Mouse (Mus musculus) kidney, embryonic 16.5 days (tissue): ENCODE measurements around the gene 9030025P20Rik. TPM values are rescaled to one million over a fixed set of nuclear protein-coding genes. Genes with fewer than 3 reads are reported as not detected.
A peak's percentile ranks its signal among the peaks of the same experiment; 100 is the strongest.
"Not testable (repeated sequence)": the region's sequence is repeated elsewhere in the genome, so short reads cannot be mapped to it uniquely, and the experiment has no call there.

ENCODE experiments used
- ATAC-seq: fragments of 200-750 bp; cut with Nextera tagmentation; 2 replicates; pipeline ENCODE4 v1.8.0; 2017; ENCODE audit warnings: moderate TSS enrichment; ENCODE audit not compliant: low FRiP score, low TSS enrichment
- H3K27ac ChIP-seq: fragments of 300-500 bp; sonication (generic); 2 replicates; pipeline ENCODE4 v1.5.1; 2014; ENCODE audit warnings: low read length
- H3K27me3 ChIP-seq: fragments of 300-500 bp; sonication (generic); 2 replicates; pipeline ENCODE4 v1.6.1; 2014; ENCODE audit warnings: low read length, control low read depth, mixed read lengths; ENCODE audit not compliant: insufficient read depth
- H3K36me3 ChIP-seq: fragments of 300-500 bp; sonication (generic); 2 replicates; pipeline ENCODE4 v1.6.1; 2014; ENCODE audit warnings: low read length, control low read depth, mixed read lengths; ENCODE audit not compliant: insufficient read depth
- H3K4me1 ChIP-seq: fragments of 300-500 bp; sonication (generic); 2 replicates; pipeline ENCODE4 v1.6.1; 2014; ENCODE audit warnings: low read length, control low read depth, mixed read lengths; ENCODE audit not compliant: insufficient read depth
- H3K4me2 ChIP-seq: fragments of 300-500 bp; sonication (generic); replicated peaks from 2 replicates; pipeline ENCODE4 v1.6.1; 2014; ENCODE audit warnings: low read depth, low read length
- H3K4me3 ChIP-seq: fragments of 300-500 bp; sonication (generic); 2 replicates; pipeline ENCODE4 v1.5.1; 2014; ENCODE audit warnings: mild to moderate bottlenecking, low read length
- H3K9ac ChIP-seq: fragments of 300-500 bp; sonication (generic); replicated peaks from 2 replicates; pipeline ENCODE4 v1.6.1; 2014; ENCODE audit warnings: low read length
- H3K9me3 ChIP-seq: fragments of 300-500 bp; sonication (generic); 2 replicates; pipeline ENCODE4 v1.6.1; 2016; ENCODE audit warnings: low read length, control low read depth
- WGBS: fragments of 180-500 bp; shearing (Covaris S2); extraction: QIAGEN DNeasy Blood & Tissue Kit; methylation state at CpG from one replicate; pipeline ENCODE4 v1.1.7; 2014; 5-methylcytosine and 5-hydroxymethylcytosine counted together
- polyA plus RNA-seq: library from polyadenylated mRNA; unstranded; fragments of >200 nt; fragmentation: Nextera tagmentation; extraction: Ambion mirVana; gene quantifications from 2 replicates; pipeline ENCODE4 v1.2.1, GENCODE M21; 2015

The 9030025P20Rik gene
- polyA plus RNA-seq, 1 experiment from 2014 or later, result 8.8 TPM

GRCm38 (mm10) chr17:15023878-15024492 lies 45.7 kb downstream of the 9030025P20Rik start:
- H3K9me3 ChIP-seq, H3K9ac ChIP-seq, H3K27ac ChIP-seq, H3K4me3 ChIP-seq, H3K27me3 ChIP-seq, H3K4me1 ChIP-seq, H3K4me2 ChIP-seq, H3K36me3 ChIP-seq: not testable (repeated sequence)
- WGBS, result no CpG with 5 or more reads among the region's 97 CpGs
- peak; percentile 84 for ATAC-seq

GRCm38 (mm10) chr17:15024502-15025193 lies 46.4 kb downstream of the 9030025P20Rik start:
- not testable (repeated sequence) for H3K27me3 ChIP-seq, H3K4me3 ChIP-seq, H3K9ac ChIP-seq, H3K4me2 ChIP-seq, H3K27ac ChIP-seq, H3K4me1 ChIP-seq, H3K9me3 ChIP-seq, H3K36me3 ChIP-seq
- no CpG with 5 or more reads among the region's 48 CpGs for WGBS
- ATAC-seq, result peak; percentile 89

GRCm38 (mm10) chr17:15025513-15025912 lies 47.2 kb downstream of the 9030025P20Rik start:
- not testable (repeated sequence) for H3K4me3 ChIP-seq, H3K27me3 ChIP-seq, H3K4me2 ChIP-seq, H3K36me3 ChIP-seq, H3K4me1 ChIP-seq, H3K27ac ChIP-seq, H3K9ac ChIP-seq, H3K9me3 ChIP-seq, ATAC-seq
- no CpG with 5 or more reads among the region's 6 CpGs for WGBS

GRCm38 (mm10) chr17:15031414-15031813 lies 53.1 kb downstream of the 9030025P20Rik start:
- not testable (repeated sequence) for ATAC-seq, H3K36me3 ChIP-seq, H3K9ac ChIP-seq, H3K9me3 ChIP-seq, H3K4me3 ChIP-seq, H3K4me2 ChIP-seq, H3K27ac ChIP-seq, H3K4me1 ChIP-seq, H3K27me3 ChIP-seq
- no CpG with 5 or more reads among the region's 4 CpGs for WGBS

GRCm38 (mm10) chr17:15040455-15040854 lies 62.2 kb downstream of the 9030025P20Rik start:
- ATAC-seq, H3K27ac ChIP-seq: not testable (repeated sequence)

More at GRCm38 (mm10) chr17:15040455-15040854, 62.2 kb downstream of the 9030025P20Rik start:
- H3K9me3 ChIP-seq, H3K4me3 ChIP-seq, H3K27me3 ChIP-seq, H3K4me1 ChIP-seq, H3K4me2 ChIP-seq, H3K9ac ChIP-seq, H3K36me3 ChIP-seq: not testable (repeated sequence)
- no CpG with 5 or more reads among the region's 3 CpGs for WGBS

Other genes starting within 250 kb of the 9030025P20Rik start
- 6.4 and 6.7 TPM in 2 replicates for gene Wdr27, start 35.3 kb upstream of the 9030025P20Rik start, polyA plus RNA-seq
- gene 1600012H06Rik, start 35.3 kb upstream of the 9030025P20Rik start, polyA plus RNA-seq, result 36.7 and 40.4 TPM in 2 replicates
- gene Phf10, start 17.2 kb upstream of the 9030025P20Rik start, polyA plus RNA-seq, result 28.0 and 28.7 TPM in 2 replicates
- gene Gm3417, start 322 bp downstream of the 9030025P20Rik start, polyA plus RNA-seq, result 0.73 TPM in 1 of 2 replicates, not detected in the other
- 8.7 and 9.1 TPM in 2 replicates for gene Gm3435, start 31.7 kb downstream of the 9030025P20Rik start, polyA plus RNA-seq
- 79.6 and 93.2 TPM in 2 replicates for gene Ermard, start 62.7 kb downstream of the 9030025P20Rik start, polyA plus RNA-seq
- gene Tcte3, start 63.0 kb downstream of the 9030025P20Rik start, polyA plus RNA-seq, result 0.42 TPM in 1 of 2 replicates, not detected in the other
- gene Gm3448, start 63.1 kb downstream of the 9030025P20Rik start, polyA plus RNA-seq, result 2.8 and 3.0 TPM in 2 replicates